Mouse (Mus musculus): ENCODE measurements at regions not wholly inside any gene's neighbourhood (a gene's known extent, or its start where the extent isn't known, plus 50 kb on each side); places are given as distances from the start of the nearest gene placed in this dataset.

DNA sequence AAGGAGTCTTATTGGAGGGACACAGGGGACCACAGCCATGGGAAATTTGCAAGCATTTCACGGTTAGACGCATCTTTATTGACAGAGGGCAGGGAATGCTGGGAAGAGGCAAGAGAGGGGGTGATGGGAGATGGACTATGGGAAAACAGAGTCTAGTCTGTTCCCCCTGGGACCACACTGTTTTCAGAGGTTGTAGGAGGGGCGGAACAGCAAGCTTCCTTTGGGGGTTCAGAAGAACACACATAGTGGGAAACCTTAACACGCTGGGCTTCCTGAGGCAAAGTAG is 183.7 kb upstream of the Rpl38 start:
- TF ChIP-seq POLR2A (IDR thresholded peaks at IDR 0.05; ENCODE audit: control insufficient read depth, low read depth, low read length): no peak
- TF ChIP-seq CTCF (IDR thresholded peaks at IDR 0.05; ENCODE audit: control insufficient read depth, insufficient read depth, insufficient replicate concordance, low read depth, low read length): no peak
